Mouse (Mus musculus): ENCODE data around the gene Fam20b.
"Not testable (repeated sequence)": the region's sequence is repeated elsewhere in the genome, so short reads cannot be mapped to it uniquely, and the experiment has no call there.

Gene Fam20b

DNA sequence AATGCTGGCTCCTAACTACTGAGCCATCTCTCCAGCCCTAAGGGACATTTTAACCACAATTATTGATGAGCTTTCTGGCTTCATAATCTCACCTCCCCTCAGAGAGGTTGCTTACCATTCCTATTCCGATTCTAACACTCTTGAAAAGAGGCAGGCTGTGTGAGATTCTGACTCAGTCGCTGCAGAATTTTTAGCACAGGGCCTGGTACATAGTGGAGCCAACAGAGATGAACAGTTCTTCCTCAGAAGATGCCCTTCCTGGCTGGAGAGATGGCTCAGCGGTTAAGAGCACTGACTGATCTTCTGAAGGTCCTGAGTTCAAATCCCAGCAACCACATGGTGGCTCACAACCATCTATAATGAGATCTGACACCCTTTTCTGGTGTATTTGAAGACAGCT lies 47.0 kb downstream of the Fam20b start:
- no peak for DNase-seq (ENCODE audit: low spot score)

DNA sequence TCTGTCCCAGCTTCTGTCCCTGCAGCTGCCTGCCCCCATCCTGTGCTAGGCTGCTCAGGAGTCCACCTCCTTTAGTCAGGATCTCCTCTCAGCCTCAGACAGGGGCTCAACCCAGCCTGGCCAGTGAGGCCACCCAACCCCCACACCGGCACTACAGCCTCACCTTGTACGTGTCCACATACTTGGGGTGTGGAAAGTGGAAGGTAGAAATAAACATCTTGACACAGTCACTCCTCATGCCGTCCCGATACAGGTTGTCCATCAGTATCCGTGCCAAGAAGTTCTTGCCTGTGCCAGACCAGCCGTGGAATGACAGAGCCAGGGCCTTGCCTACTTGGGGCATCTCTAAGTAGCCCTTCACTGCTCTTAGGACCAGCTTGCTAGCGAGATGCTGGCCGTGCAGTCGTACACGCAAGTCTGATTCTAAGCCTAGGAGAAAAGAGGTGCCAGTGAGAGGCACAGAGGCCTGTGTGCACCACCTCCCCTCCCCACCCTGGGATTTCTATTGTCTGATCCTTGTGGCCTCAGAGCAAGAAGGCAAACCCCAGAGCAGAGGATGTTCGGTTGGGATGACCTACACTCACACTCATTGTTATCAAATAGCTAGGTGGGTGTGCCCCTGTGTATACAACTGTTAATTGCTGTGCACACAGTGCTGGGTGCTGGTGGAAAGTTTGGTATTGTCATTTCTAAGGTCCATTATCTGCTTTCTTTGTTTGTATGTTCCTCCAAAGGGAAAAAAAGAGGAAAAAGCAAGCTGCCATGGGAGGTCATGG lies 49.5 kb downstream of the Fam20b start:
- DNase-seq (ENCODE audit: low spot score) = no peak

DNA sequence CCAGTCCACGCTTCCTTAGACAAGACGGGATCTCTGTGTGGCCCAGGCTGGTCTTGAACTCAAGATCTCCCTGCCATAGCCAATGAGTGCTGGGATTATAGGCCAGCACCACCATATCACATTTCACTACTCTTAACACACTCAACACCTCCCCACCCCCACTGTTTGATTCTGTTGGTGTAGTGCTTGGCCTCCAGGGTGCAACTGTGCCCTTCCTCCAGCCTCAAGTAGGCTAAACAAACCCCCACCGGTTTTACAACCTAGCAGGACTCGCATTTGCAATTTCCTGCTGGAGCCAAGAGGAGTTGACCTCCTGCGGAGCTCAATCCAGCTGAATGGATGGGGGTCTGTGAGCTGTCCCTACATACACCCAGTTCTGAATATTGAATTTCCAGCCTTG lies 50.3 kb downstream of the Fam20b start:
- no peak for DNase-seq (ENCODE audit: low spot score)

DNA sequence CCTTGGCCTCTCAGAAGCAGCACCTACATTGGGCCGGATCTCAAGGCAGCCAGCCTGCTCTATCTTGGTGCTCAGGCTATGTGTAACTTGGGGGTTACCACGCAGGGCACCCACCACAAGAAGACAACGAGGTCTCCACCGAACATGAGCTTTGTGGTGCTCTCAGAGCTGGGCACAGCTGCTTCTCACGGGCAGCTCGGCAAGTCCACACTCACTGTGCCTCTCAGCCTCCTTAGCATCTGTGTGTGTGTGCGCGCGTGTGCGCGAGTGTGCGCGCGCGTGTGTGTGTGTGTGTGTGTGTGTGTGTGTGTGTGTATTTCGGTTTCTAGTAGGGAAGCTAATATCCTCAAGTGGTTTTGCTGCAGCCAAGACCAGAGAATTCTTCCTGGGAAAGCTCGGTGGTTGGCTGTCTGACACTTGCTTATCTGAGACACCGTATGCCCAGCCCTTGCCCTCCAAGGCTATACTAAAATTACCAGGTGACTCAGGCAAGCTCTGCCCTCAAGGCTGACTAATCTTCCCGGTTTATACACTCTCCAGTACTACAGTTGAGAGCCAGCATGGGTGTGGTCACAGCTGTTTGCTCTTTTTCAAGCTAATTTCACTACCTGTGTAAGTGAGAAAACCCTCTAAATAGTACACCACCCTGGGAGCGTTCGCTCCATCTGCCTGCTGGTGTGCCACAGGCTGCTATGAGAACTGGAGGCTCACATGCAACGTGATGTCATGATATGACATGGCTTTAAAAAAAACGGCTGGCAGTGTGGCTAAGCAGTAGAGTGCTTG lies 51.6 kb downstream of the Fam20b start:
- DNase-seq (ENCODE audit: low spot score) = no peak

DNA sequence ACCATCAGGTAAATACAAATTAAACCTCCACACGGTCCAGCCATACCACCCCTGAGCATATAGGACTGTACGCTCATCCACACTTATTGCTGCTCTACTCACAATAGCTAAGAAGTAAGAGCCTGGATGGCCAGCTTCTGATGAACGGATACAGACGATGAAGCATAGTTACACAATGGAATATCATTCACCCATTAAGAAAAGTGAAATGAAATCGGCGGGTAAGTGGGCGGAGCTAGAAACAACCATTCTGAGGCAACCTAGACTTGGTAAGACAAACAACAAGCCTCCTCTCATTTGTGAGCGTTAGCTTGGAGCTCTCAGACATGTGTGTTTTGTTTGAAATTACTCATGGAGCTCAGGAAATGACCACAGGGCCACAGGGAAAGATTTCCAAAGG lies 53.1 kb downstream of the Fam20b start:
- DNase-seq (ENCODE audit: low spot score) = no peak

DNA sequence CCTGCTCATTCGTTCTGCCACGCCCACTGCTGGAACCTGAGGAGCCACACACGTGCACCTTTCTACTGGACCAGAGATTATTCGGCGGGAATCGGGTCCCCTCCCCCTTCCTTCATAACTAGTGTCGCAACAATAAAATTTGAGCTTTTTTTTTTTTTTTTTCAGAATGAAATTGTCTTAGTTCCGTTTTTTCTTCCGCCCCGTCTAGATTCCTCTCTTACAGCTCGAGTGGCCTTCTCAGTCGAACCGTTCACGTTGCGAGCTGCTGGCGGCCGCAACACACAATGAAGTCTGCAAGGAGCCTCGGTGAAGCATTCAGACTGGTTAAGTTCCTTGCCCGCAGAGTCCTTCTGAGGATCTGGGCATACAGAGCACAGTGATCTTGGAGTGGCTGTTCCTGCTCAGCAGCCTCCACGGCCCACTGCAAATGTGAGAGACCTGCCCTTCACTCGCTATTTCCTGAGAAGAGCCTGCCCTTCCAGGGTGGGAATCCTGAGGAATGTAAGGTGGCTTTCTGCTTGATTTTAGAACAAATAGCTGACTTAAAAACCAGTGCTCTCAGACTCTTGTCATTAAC lies 58.1 kb downstream of the Fam20b start:
- DNase-seq (ENCODE audit: low spot score) = not testable (repeated sequence)

DNA sequence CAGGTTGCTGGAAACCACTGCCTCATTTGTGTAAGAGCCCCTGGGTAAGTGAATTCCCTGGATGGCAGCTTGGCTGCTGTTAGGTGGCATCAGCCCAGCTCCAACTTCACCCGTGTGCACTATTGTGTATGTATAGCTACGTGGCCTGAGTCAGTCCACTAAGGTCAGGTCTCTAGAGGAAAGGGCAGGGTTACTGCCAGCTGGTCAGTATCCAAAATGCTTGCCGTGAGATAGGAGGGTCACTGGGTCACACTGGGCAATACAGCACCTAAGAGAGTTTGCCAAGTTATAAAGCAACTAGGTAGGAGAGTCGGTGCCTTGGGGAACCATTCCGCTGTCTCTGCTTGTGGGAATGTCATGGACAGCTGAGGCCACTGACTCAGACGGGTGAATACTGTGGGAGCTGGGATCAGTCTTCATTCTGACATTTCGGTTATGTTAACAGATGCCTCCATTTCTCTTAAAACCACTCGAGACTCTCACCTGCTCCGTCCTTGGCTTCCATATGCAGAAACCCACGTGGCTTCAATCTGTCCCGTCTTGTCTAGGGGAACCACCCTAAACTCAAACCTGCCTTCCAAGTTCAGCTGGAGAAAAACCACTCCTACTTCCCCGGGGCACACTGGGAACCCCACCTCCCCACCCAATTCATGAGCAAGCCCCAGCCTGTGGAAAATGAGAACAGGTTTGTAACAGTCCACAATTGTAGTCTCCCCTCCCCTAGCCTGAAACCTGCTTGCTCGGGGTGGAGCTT lies 58.8 kb downstream of the Fam20b start:
- no peak for DNase-seq (ENCODE audit: low spot score)

DNA sequence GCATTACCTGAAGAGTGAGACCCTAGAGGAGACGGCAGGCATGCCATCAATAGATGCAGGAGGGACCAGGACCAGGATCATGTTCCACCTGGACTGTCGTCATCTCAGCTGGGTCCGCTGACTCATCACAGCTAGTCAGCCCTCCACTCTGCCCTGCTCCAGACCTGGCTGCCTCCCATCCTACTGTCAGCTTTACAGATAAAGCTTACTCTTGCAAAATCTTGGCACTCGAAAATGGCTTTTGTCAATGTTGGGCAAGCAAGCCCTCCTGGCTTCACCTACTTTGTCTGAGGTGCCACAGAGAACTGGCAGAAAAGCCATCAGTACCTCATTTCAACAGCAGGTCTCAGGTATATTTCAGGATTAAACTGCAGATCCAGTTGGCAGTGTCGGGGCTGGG lies 60.2 kb downstream of the Fam20b start:
- no peak for DNase-seq (ENCODE audit: low spot score)

DNA sequence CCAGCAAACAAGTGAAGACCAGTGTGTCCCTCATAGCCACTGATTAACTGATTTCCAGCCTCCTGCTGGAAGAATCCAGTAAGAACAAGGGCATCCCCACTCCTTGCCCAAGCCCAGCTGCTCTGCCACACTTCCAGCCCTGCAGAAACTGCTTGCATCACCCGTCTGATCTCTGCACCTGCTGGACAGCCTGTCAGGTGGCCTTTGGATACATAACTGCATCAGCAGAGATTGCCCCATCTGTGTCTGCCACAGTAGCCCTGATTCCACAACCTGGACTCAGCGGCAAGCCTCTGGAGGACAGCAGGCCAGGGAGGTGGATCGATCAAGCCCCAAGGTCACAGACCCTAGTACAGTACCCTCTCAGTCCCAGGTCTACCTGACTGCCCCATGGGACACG lies 61.4 kb downstream of the Fam20b start:
- no peak for DNase-seq (ENCODE audit: low spot score)

DNA sequence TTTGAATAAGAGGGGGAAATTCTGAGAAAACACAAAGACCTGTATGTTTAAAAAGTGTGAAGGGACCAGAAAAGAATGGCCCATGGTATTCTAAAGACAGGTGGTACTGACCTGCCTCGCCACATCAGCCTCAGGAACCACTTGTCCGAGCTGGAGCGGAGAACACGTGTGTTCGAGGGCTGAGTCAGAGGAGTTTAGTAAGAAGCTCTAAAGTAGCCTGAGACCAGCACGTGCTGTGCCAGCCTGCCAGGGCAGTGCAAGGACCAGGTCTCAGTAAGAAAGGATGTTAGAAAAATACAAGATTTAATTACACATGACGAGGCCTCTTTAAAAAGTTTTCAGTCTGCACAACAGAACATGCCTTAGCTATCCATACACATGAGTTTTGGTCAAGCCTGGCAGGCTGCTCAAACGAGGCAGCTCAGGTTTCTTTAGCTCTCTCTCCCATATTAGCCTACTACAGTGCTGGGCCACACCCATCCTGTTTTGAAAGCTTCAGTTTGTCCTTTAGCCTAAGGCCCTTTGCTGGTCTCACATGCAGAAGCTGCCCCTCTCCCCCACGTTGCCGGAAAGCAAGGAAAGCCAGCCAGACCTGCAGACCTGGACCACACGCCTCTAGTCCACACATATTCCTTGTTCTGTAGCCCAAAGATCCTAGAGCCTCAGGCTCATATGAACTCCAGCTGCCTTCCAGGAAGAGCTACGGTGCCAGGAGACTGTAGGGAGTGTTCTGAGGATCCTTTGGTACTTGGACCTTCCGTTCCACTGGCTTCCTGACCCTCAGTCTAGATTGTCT lies 64.0 kb downstream of the Fam20b start:
- no peak for DNase-seq (ENCODE audit: low spot score)

DNA sequence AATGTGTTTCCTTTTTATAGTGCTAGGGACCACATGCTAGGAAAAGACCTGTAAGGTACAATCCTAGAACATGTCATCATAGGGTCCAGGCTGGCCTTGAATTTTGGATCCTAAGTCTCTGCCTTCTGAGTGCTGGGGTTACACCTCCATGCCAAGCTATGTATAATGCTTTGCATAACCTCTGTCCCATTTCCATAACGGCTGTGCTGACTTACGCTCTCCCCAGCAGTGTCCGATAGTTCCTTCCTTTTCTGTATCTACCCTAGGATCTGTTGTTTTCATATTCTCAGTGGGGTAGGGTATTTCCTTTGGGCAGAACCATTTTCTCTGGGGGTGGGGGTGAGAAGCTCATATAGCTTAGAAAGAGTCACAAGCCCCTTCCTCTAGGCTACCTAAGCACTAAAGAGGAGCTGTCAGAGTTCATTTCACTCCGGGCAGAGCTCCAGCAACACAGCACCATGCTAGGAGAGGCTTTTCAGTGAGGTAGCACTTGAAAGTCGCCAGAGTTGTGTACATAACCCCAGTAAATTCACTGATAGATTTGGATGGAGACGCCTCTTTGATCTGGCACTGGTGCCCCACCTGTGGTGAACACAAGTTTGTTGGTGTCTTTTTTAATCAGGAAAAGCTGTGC lies 66.6 kb downstream of the Fam20b start:
- no peak for DNase-seq (ENCODE audit: low spot score)

DNA sequence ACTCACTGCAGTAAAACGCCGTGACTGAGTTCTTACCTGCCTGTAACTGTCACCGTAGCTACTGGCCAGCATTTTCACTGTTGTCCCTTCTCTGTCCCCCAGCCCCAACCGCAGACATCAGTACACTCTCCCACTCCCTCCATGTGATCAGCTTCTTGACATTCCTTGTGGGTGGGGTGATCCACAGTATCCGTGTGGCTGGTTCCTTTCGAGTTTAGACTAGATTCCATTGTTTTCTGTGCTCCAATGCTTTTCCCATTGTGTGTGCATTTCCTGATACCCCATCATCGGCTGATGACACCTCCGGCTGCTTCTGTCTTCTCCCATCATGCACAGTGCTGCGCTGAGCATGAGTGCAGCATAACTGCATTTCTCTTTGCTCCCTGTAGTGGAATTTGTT lies 68.3 kb downstream of the Fam20b start:
- no peak for DNase-seq (ENCODE audit: low spot score)

DNA sequence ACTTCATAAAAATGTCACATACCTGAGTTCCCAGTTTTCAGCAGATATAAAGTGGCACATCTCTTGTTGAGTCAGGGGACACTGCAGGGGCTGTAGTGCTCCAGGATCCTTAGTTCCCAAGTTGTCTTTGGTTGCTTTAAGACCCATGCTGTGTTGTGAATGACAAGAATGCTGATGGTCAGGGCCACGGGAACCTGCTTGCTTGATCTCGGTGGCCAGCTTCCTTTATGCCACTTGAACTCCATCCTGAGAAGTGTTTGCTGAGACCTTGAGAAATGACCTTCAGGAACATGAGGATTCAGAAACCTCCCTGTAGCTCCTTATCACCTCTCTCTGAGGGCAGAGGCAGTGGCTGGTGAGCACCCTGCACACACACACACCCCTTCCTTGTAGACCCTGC lies 70.2 kb downstream of the Fam20b start:
- no peak for DNase-seq (ENCODE audit: low spot score)

DNA sequence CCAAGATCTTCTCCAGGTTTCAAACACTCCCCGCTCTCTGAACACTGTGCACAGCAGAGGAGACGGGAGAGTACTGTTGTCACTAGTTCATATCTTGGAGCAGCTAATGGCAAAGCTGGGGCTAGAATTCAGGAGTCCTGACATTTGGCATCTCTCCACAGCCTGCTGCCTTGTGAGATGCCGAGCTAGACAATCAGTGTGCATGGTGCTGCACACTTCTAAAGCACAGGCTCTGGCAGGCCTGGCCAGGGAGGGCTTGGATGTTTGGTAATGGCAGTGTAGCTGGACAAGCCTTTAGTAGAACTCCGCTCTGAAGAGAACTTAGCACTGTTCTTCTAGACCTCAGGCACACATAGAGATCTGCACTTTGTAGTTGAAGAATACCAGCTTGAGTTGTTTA lies 72.9 kb downstream of the Fam20b start:
- no peak for DNase-seq (ENCODE audit: low spot score)

DNA sequence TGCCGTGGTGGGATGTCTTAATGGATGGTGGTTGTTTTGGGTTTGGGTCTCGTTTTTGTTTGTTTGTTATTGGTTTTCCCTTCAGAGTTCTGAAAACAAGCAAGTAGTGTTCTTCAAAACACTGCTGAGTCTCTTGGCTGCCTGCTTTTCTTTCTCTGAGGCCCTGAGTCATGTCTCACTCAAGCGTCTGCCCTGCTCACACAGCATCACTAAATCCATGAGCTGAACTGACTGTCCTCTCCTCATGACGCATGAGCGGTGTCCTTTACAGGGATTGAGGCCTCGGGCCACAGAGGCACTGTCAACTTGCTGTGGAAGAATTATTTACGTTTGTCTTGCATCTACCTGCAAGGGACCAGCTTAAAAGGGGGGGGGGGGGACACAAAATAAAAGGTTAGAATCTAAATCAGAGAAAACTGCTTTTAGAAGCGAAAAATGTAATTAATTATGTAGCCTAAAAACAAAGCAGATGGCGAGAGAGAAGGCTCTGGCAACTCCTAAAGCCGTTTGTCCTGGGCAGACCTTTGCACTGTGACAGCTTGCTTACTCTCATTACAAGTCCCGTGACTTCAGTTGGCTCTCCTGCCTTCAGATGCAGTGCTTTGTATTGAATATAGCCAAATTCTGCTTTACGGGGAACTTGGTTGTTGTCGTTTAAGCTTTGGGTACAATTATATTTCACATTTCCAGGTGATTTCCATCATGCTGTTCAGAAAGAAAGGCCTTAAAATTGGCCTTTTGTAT lies 73.9 kb downstream of the Fam20b start:
- peak; percentile 31 for DNase-seq (ENCODE audit: low spot score)

DNA sequence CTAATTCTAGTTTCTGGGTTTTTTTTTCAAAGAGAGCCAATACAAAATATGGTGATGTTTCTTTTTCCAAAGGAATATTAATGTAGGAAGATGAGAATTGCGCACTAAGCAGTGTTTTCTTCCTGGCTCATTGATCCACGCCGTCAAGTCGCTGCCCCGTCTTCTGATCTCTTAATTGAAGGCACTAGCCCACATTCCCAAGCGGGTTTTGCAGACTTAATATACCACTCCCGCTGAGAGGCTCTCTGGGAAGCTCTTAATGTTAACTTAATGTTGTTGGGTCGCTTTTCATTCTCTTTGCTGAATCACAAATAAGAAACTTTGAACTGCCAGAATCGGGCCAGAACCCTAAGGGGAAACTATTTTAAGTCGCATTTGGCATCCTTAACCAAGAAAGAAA lies 74.8 kb downstream of the Fam20b start:
- no peak for DNase-seq (ENCODE audit: low spot score)

DNA sequence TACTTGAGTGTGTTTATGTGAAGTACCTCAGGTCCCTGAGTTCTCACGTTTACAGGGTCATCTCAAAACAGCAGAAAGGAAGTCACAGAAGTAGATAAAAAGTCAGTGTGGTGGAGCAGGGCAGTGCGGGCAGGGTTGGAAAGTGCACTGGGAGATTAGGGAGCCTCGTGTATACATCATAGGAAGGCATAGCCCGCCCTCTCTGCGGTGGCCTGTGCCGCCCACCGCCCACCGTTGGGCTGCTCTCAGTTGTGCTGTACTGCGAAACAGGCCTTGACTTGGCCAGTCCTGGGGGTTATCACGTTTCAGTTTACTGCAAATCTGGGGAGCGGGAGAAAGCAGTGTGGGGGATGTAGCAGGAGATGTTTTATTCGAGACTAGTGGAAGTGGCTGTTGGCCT lies 76.1 kb downstream of the Fam20b start:
- DNase-seq (ENCODE audit: low spot score) = no peak

DNA sequence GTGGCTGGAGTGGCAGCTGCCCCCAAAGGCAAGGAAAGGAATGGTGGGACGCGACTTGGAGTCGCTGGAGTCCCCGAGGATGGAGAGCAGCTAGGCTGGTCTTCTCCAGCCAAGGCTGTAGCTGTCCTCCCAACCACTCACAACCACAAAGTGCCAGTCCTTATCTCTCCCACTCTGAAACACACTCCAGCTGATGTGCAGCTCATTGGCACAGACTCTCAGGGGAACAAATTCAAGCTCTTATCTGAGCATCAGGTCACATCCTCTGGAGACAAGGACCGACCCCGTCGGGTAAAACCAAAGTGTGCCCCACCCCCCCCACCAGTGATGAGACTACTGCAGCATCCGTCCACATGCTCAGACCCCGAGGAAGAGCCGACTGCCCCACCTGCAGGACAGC lies 77.1 kb downstream of the Fam20b start:
- no peak for DNase-seq (ENCODE audit: low spot score)

DNA sequence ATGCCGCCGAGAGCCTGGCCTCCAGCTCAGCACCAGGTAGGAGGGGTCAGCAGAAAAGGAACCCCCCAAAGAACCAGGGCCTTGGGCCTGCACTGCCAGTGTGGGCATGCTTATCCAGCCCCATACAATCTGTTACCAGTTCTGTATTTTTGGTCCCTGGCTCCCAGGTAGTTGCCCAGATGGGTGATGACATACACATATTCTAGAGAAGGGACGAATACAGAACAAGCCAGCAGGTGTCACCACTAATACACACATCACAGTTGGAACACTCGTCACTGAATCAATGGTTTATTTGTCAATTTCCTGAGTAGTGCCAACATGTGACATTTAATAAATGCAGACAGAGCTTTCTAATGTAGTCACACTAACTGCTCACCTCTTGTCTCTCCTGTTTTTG lies 78.3 kb downstream of the Fam20b start:
- DNase-seq (ENCODE audit: low spot score) = no peak

DNA sequence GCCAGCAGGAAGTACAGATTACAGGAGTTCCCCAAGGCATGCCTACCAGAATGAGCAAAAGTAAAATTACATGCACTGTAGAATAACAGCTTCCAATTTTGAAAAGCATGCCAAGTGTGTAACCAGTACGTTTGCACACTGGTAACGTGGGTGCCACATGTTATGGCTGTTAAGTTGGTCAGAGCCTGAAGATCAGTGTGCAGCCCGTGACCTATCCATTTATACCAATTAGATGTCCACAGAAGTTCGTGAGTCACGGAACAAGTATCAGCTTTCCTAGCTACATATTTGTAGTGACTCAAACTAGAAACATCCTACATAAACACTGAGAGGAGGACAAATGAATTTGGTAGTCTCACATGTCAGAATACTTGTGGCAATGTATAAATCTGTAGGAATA lies 79.4 kb downstream of the Fam20b start:
- no peak for DNase-seq (ENCODE audit: low spot score)

DNA sequence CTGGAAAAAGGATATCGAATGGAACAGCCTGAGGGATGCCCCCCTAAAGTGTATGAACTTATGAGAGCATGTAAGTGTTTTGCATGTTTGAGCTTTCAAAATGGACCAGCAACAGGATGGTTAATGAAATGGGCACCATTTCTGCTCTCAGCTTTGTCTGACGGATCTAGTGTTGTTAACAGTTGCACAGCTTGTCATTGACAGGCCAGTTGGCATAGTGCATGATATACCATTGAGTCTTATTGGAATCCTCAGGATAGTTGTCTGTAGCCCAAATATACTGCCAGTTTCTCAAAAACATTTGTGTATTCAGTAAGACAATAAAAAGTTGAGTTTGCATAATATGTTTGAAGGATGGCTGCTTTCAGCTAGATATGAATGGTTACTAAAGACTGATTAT lies 83.7 kb downstream of the Fam20b start:
- DNase-seq (ENCODE audit: low spot score) = no peak
